Mouse (Mus musculus): Measurements from ENCODE around the gene Oaz1.
"Not testable (repeated sequence)": the region's sequence is repeated elsewhere in the genome, so short reads cannot be mapped to it uniquely, and the experiment has no call there.

Gene Oaz1

GRCm38 (mm10) chr10:80802204-80802912 lies 24.1 kb upstream of the Oaz1 start:
- DNase-seq (ENCODE audit: low read depth, low spot score), result no peak

GRCm38 (mm10) chr10:80802996-80803395 lies 23.5 kb upstream of the Oaz1 start:
- no peak for DNase-seq (ENCODE audit: low read depth, low spot score)

GRCm38 (mm10) chr10:80804340-80804739 lies 22.1 kb upstream of the Oaz1 start:
- DNase-seq (ENCODE audit: low read depth, low spot score), result no peak

- DNase-seq (ENCODE audit: low read depth, low spot score), result no peak
Measured at GRCm38 (mm10) chr10:80804916-80805315, 21.5 kb upstream of the Oaz1 start, which contains the start of gene Amh. Amh (plus strand) TSS chr10:80805243.

GRCm38 (mm10) chr10:80805322-80805721 lies 21.1 kb upstream of the Oaz1 start:
- DNase-seq (ENCODE audit: low read depth, low spot score), result no peak

- no peak for DNase-seq (ENCODE audit: low read depth, low spot score)
Measured at GRCm38 (mm10) chr10:80805925-80806324, 20.5 kb upstream of the Oaz1 start.

- DNase-seq (ENCODE audit: low read depth, low spot score), result no peak
Measured at GRCm38 (mm10) chr10:80806341-80807056, 20.0 kb upstream of the Oaz1 start.

- DNase-seq (ENCODE audit: low read depth, low spot score), result peak; percentile 89
Measured at GRCm38 (mm10) chr10:80807057-80807627, 19.3 kb upstream of the Oaz1 start.

- peak; percentile 45 for DNase-seq (ENCODE audit: low read depth, low spot score)
Measured at GRCm38 (mm10) chr10:80808099-80808984, 18.1 kb upstream of the Oaz1 start.

GRCm38 (mm10) chr10:80808985-80809632 lies 17.3 kb upstream of the Oaz1 start:
- DNase-seq (ENCODE audit: low read depth, low spot score), result no peak

- no peak for DNase-seq (ENCODE audit: low read depth, low spot score)
Measured at GRCm38 (mm10) chr10:80810084-80810483, 16.4 kb upstream of the Oaz1 start.

- DNase-seq (ENCODE audit: low read depth, low spot score), result no peak
Measured at GRCm38 (mm10) chr10:80812391-80813041, 13.9 kb upstream of the Oaz1 start.

GRCm38 (mm10) chr10:80813366-80813765 lies 13.1 kb upstream of the Oaz1 start, which contains the start of gene Jsrp1:
Jsrp1 (minus strand) TSS chr10:80813498.
- no peak for DNase-seq (ENCODE audit: low read depth, low spot score)

- no peak for DNase-seq (ENCODE audit: low read depth, low spot score)
Measured at GRCm38 (mm10) chr10:80814800-80815199, 11.7 kb upstream of the Oaz1 start.

GRCm38 (mm10) chr10:80816303-80816702 lies 10.2 kb upstream of the Oaz1 start:
- DNase-seq (ENCODE audit: low read depth, low spot score), result not testable (repeated sequence)

- no peak for DNase-seq (ENCODE audit: low read depth, low spot score)
Measured at GRCm38 (mm10) chr10:80817164-80817563, 9.3 kb upstream of the Oaz1 start.

GRCm38 (mm10) chr10:80817955-80818354 lies 8.5 kb upstream of the Oaz1 start:
- DNase-seq (ENCODE audit: low read depth, low spot score), result not testable (repeated sequence)

- no peak for DNase-seq (ENCODE audit: low read depth, low spot score)
Measured at GRCm38 (mm10) chr10:80818599-80819281, 7.7 kb upstream of the Oaz1 start.

- DNase-seq (ENCODE audit: low read depth, low spot score), result no peak
Measured at GRCm38 (mm10) chr10:80819406-80819805, 7.0 kb upstream of the Oaz1 start.

- DNase-seq (ENCODE audit: low read depth, low spot score), result no peak
Measured at GRCm38 (mm10) chr10:80821991-80822390, 4.5 kb upstream of the Oaz1 start.
